Mouse (Mus musculus): ENCODE measurements around the gene Gm49378. TPM values are rescaled to one million over a fixed set of nuclear protein-coding genes. Genes with fewer than 3 reads are reported as not detected.
A peak's percentile ranks its signal among the peaks of the same experiment; 100 is the strongest.

Gm49378 gene
- polyA plus RNA-seq, 1 experiment, result 0.13 TPM

DNA sequence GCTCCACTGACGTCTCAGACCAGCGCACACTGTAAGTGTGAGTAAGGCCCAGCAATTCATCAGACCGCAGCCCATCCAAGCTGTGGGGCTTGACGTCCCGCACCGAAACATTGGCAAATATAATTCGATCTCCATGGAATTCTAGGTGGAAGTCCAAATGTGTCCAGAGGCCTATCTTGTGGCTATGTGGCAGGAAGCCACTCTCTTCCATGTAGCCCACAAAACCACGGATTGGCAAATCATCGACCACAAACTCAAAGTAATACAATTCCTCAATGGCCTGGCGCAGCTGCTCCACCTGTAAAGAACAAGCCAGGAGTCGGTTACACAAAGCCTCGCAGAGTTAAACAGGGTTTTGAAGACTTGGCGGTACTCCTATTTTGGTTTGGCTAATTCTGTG is 3.6 kb upstream of the Gm49378 start:
- Histone ChIP-seq H3K79me2 (ENCODE audit: control insufficient read depth, insufficient read depth) (peaks cover 70% of the 10 kb centered on the region), H3K79me3 (ENCODE audit: low read depth) (peaks cover 44% of the 10 kb centered on the region), H3K4me3 (ENCODE audit: insufficient read depth, poor library complexity, severe bottlenecking) (no peak overlapping the region), H3K27me3 (ENCODE audit: control insufficient read depth, insufficient read depth, insufficient read length) (no peaks in the 10 kb centered on the region), H3ac (ENCODE audit: control insufficient read depth, insufficient read length, low read depth) (no peak overlapping the region), H3K36me3 (ENCODE audit: control insufficient read depth, insufficient read depth) (peaks cover 55% of the 10 kb centered on the region)
- peak; percentile 3 for TF ChIP-seq MYOD1 (IDR thresholded peaks at IDR 0.05; ENCODE audit: control insufficient read depth, insufficient read length, low read depth)
- TF ChIP-seq USF1 (IDR thresholded peaks at IDR 0.05; ENCODE audit: low read depth), result no peak
- TF ChIP-seq CEBPB (IDR thresholded peaks at IDR 0.05; ENCODE audit: low read depth), result no peak

DNA sequence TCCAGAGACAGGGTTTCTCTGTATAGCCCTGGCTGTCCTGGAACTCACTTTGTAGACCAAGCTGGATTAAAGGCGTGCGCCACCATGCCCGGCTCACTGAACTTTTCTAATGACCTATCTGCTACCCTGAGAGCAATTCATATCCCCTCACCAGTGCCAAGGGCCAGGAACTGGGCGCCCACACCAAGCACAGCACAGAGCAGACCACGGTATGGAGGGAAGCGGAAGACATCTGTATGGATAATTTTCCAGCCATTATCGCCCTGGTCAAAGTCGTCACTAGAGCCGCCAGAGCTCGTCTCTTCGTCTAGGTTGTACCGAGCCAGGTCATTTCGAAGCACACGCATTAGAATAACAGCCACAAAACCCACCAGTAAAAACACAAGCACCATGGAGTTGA is 3.1 kb upstream of the Gm49378 start:
- no peak overlapping the region for H3K4me3 ChIP-seq (ENCODE audit: insufficient read depth, poor library complexity, severe bottlenecking)
- no peak overlapping the region for H3ac ChIP-seq (ENCODE audit: control insufficient read depth, insufficient read length, low read depth)
- no peaks in the 10 kb centered on the region for H3K27me3 ChIP-seq (ENCODE audit: control insufficient read depth, insufficient read depth, insufficient read length)
- peaks cover 42% of the 10 kb centered on the region for H3K79me3 ChIP-seq (ENCODE audit: low read depth)
- peaks cover 65% of the 10 kb centered on the region for H3K79me2 ChIP-seq (ENCODE audit: control insufficient read depth, insufficient read depth)
- peaks cover 59% of the 10 kb centered on the region for H3K36me3 ChIP-seq (ENCODE audit: control insufficient read depth, insufficient read depth)
- no peak for TF ChIP-seq FOSL1 (IDR thresholded peaks at IDR 0.05; ENCODE audit: insufficient read depth, low read length, poor library complexity, severe bottlenecking)
- TF ChIP-seq CTCF (IDR thresholded peaks at IDR 0.05; ENCODE audit: control insufficient read depth, insufficient read depth, insufficient read length), result no peak
- TF ChIP-seq MYOD1 (IDR thresholded peaks at IDR 0.05; ENCODE audit: control insufficient read depth, insufficient read length, low read depth), result no peak
- TF ChIP-seq USF1 (IDR thresholded peaks at IDR 0.05; ENCODE audit: low read depth), result no peak
- no peak for TF ChIP-seq CEBPB (IDR thresholded peaks at IDR 0.05; ENCODE audit: low read depth)
- TF ChIP-seq MYOG (IDR thresholded peaks at IDR 0.05; ENCODE audit: control insufficient read depth, extremely low read depth, insufficient read length), result no peak
- no peak for TF ChIP-seq MAX (IDR thresholded peaks at IDR 0.05)

DNA sequence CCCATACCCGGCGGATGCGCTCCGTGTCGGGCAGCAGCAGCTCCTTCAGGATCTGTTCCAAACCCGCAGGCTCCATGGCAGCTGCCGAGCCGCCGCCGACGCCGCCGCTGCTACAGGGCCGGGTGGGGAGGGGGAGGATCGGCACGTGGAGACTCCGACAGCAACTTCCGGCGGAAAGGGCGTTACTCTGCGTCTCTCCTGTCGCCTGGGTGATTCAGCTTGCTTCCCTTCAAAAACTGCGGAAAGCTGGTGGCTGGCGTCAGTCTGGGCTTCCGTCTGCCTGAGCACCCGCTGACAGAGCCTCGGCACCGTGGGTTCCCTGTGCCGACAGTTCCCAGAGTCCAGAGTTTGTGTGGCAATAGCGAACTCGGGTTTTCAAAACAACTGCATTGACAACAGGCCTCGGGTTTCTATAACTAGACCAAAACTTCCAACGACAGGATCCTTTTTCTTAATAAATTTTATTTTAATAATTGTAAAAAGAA is 2.1 kb downstream of the Gm49378 start, which contains the start of gene Ipo4:
Ipo4 (minus strand) TSS at position 435 of the 485 bp plus-strand sequence.
- H3K4me3 ChIP-seq (ENCODE audit: insufficient read depth, poor library complexity, severe bottlenecking), result peak within 1 kb of the TSS; percentile 68
- TF ChIP-seq CEBPB (IDR thresholded peaks at IDR 0.05; ENCODE audit: low read depth) (no peak), MYOG (IDR thresholded peaks at IDR 0.05; ENCODE audit: control insufficient read depth, extremely low read depth, insufficient read length) (no peak), MYOD1 (IDR thresholded peaks at IDR 0.05; ENCODE audit: control insufficient read depth, insufficient read length, low read depth) (no peak), USF1 (IDR thresholded peaks at IDR 0.05; ENCODE audit: low read depth) (peak; percentile 66), MAX (IDR thresholded peaks at IDR 0.05) (peak; percentile 98), FOSL1 (IDR thresholded peaks at IDR 0.05; ENCODE audit: insufficient read depth, low read length, poor library complexity, severe bottlenecking) (no peak), CTCF (IDR thresholded peaks at IDR 0.05; ENCODE audit: control insufficient read depth, insufficient read depth, insufficient read length) (no peak)
- H3K79me2 ChIP-seq (ENCODE audit: control insufficient read depth, insufficient read depth), result peaks cover 36% of the 10 kb centered on the region
- peak within 1 kb of the TSS; percentile 96 for H3ac ChIP-seq (ENCODE audit: control insufficient read depth, insufficient read length, low read depth)
- H3K79me3 ChIP-seq (ENCODE audit: low read depth), result peaks cover 22% of the 10 kb centered on the region
- H3K27me3 ChIP-seq (ENCODE audit: control insufficient read depth, insufficient read depth, insufficient read length), result no peaks in the 10 kb centered on the region
- peaks cover 84% of the 10 kb centered on the region for H3K36me3 ChIP-seq (ENCODE audit: control insufficient read depth, insufficient read depth)

DNA sequence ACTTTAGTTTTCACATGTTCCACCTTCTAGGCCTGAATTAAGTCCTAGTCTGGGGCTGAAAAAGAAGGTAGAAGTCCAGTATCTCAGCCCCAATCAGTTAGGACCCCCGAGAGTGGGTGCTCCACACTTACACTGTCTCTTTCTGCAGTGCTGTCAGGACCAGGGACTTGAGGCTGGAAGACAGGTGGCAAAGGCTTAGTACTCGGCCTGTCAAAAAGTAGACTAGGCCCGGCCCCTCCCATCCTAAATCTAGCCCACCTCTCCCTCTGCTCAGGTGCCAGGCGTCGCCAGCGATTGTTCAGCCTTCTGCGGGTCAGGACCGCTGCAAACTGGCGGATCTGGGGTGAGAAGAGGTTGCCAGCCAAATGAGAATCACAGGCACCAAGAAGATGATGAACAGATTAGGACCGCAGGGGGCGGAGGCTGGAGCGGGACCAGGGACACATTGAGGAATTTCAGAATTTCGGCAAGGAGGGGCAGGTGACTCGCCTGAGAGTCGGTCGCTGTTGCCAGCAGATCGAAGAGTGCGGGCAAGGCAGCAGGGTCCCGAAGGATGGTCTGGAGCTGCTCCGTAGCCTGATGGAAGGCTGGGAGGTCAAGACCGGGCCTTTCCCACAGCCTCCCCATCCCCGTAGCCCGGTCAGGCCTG is 2.7 kb downstream of the Gm49378 start:
- Histone ChIP-seq H3K27me3 (ENCODE audit: control insufficient read depth, insufficient read depth, insufficient read length) (no peaks in the 10 kb centered on the region), H3K4me3 (ENCODE audit: insufficient read depth, poor library complexity, severe bottlenecking) (peak overlapping the region; percentile 68), H3K36me3 (ENCODE audit: control insufficient read depth, insufficient read depth) (peaks cover 84% of the 10 kb centered on the region), H3K79me2 (ENCODE audit: control insufficient read depth, insufficient read depth) (peaks cover 31% of the 10 kb centered on the region), H3ac (ENCODE audit: control insufficient read depth, insufficient read length, low read depth) (peak overlapping the region; percentile 96), H3K79me3 (ENCODE audit: low read depth) (peaks cover 17% of the 10 kb centered on the region)
- TF ChIP-seq FOSL1 (IDR thresholded peaks at IDR 0.05; ENCODE audit: insufficient read depth, low read length, poor library complexity, severe bottlenecking) (no peak), MYOD1 (IDR thresholded peaks at IDR 0.05; ENCODE audit: control insufficient read depth, insufficient read length, low read depth) (peak; percentile 69), CEBPB (IDR thresholded peaks at IDR 0.05; ENCODE audit: low read depth) (no peak)

DNA sequence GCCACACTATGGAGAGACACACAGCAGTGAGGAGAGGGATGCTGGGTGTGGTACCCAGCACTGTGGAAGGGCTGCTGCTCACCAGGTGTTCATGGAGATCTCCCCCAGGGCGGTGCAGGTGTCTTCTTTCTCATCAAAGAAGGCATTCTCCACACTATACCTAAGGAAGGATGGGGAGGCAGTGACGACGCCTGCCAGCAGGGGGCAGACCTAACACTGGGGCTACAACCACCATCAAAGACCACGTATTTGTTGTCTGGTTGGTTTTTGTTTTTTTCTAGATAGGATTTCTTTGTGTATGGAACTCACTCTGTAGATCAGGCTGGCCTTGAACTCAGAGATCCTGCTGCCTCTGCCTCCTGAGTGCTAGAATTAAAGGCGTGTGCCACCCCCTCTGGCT is 8.4 kb downstream of the Gm49378 start:
- peaks cover 13% of the 10 kb centered on the region for H3K79me2 ChIP-seq (ENCODE audit: control insufficient read depth, insufficient read depth)
- no peaks in the 10 kb centered on the region for H3K27me3 ChIP-seq (ENCODE audit: control insufficient read depth, insufficient read depth, insufficient read length)
- H3K4me3 ChIP-seq (ENCODE audit: insufficient read depth, poor library complexity, severe bottlenecking), result no peak overlapping the region
- TF ChIP-seq CTCF (IDR thresholded peaks at IDR 0.05; ENCODE audit: control insufficient read depth, insufficient read depth, insufficient read length) (peak; percentile 57), MYOD1 (IDR thresholded peaks at IDR 0.05; ENCODE audit: control insufficient read depth, insufficient read length, low read depth) (no peak)
- H3K79me3 ChIP-seq (ENCODE audit: low read depth), result peaks cover 8% of the 10 kb centered on the region
- H3ac ChIP-seq (ENCODE audit: control insufficient read depth, insufficient read length, low read depth), result no peak overlapping the region
- peaks cover 92% of the 10 kb centered on the region for H3K36me3 ChIP-seq (ENCODE audit: control insufficient read depth, insufficient read depth)

DNA sequence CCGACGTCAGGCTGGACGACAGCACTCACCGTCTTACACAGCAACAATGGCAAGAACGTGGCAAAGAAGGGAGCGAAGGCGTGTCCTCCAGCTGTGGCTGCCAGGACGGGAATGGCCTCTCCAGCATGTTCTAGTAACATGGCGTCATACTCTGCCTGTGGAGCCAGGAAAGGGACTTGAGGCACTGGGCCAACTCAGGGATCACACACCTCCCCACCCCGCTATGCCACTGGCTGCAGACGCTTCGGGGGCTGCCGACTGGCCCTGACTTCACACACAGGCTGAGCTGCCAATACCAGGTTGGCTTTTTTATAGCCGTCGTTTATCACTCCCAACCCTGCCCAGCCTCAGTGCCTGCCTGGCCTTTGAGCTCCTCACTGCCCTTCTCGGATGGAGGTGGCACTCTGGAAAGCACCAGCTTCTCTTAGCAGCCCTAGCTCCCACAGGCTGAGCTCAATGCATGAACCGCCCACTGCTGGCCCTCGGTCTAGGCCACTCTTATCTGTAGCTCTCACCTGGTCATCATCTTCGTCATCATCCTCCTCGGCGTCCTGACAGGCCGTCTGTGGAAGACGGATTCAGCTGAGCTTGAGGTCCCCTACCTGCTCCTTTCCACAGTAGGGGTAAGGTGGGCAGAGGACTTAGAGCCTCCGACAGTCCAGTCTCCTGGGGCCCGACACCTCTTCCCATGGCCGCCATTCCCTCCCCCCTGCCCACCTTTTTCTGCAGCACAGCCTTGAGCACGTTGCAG is 9.4 kb downstream of the Gm49378 start:
- TF ChIP-seq USF1 (IDR thresholded peaks at IDR 0.05; ENCODE audit: low read depth) (no peak), MYOG (IDR thresholded peaks at IDR 0.05; ENCODE audit: control insufficient read depth, extremely low read depth, insufficient read length) (no peak), MAX (IDR thresholded peaks at IDR 0.05) (no peak), CTCF (IDR thresholded peaks at IDR 0.05; ENCODE audit: control insufficient read depth, insufficient read depth, insufficient read length) (no peak), MYOD1 (IDR thresholded peaks at IDR 0.05; ENCODE audit: control insufficient read depth, insufficient read length, low read depth) (no peak), FOSL1 (IDR thresholded peaks at IDR 0.05; ENCODE audit: insufficient read depth, low read length, poor library complexity, severe bottlenecking) (no peak), CEBPB (IDR thresholded peaks at IDR 0.05; ENCODE audit: low read depth) (no peak)
- Histone ChIP-seq H3ac (ENCODE audit: control insufficient read depth, insufficient read length, low read depth) (no peak overlapping the region), H3K79me2 (ENCODE audit: control insufficient read depth, insufficient read depth) (peaks cover 3% of the 10 kb centered on the region), H3K27me3 (ENCODE audit: control insufficient read depth, insufficient read depth, insufficient read length) (no peaks in the 10 kb centered on the region), H3K79me3 (ENCODE audit: low read depth) (no peaks in the 10 kb centered on the region), H3K36me3 (ENCODE audit: control insufficient read depth, insufficient read depth) (peaks cover 81% of the 10 kb centered on the region), H3K4me3 (ENCODE audit: insufficient read depth, poor library complexity, severe bottlenecking) (no peak overlapping the region)

Measured in C2C12 (cell line).